Mouse (Mus musculus) adrenal gland, postnatal 25 days (tissue): ENCODE measurements at regions not wholly inside any gene's neighbourhood (a gene's known extent, or its start where the extent isn't known, plus 50 kb on each side); places are given as distances from the start of the nearest gene placed in this dataset.

ENCODE experiments used
- DNase-seq: peaks from one replicate; pipeline ENCODE4 v3.0.0; 2021; ENCODE audit warnings: mixed read lengths

DNA sequence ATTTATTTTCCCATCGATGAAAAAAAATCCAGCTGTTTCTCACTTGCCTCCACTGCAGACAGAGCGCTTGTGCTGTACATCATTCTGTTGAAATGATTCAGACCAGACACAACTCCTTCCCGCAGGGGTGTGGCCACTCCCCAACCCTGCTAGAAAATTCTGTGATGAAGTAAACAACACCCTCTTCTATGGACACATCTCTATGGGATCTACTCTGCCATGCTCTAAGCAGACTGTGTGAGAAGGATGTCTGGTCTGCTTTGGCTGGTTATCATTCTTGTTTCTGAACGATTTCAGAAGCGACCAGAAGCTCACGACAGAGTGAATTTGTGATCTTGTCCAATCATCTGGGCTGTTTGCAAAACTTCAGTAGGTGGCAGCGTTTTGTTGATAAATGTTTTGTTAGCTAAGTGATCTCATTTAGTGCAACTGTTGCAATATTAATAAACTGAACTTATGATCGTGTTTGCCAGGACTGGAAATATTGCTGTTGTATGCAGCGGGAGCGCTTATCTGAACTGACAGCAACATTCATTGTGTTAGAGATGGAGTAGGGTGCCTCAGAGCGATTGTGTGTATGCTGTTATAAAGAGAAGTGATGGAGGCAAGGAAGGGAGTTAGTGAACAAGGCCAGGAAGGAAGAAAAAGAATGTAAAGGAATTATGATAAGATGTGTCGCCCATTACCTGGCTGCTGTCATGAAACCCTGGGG is 605.2 kb upstream of the Nox3 start:
- DNase-seq, result no peak

DNA sequence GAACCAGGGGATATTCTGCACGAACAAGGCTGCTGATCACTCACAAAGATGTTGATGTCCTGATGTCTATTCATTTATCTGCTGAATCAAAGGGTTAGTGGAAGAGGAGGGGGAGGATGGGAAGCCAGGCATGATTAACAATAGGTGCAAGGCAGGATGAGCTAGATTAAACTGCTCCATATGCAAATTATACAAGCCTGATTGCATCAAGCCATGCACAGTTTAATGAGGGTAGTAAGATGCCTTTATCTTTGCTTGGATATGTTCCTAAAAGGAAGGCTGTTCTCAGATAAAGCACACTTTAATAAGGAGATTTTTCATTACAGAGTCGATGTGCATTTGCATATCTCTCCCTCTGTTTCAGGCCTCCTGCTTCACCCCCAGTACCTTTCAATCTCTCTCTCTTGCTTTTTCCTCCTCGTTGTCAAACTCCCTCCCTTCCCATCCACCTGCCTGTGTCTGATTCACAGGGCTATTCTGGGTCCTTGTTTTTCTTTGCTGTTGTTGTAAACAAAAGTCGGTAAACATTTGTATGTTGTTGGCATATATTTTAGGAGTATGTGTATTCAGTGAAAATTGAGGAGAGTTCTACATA is 615.8 kb upstream of the Nox3 start:
- no peak for DNase-seq

DNA sequence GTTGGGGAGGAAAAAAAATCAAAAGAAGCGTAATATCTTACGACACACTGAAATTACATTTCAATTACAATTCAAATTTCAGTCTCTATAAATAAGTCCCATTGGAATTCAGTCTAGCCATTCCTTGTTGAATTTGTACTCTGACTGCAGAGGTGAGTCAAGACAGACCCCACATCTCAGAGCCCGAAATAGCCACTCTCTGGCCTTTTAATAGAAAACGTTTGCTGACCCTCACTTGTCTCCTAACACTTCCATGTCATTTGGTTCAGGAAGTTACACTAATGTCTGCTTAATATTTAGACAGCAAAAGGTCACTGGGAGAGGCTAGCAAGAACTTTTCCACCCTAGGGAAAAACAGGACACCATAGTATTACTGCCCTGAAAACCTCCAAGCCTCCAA is 623.1 kb upstream of the Nox3 start:
- no peak for DNase-seq

DNA sequence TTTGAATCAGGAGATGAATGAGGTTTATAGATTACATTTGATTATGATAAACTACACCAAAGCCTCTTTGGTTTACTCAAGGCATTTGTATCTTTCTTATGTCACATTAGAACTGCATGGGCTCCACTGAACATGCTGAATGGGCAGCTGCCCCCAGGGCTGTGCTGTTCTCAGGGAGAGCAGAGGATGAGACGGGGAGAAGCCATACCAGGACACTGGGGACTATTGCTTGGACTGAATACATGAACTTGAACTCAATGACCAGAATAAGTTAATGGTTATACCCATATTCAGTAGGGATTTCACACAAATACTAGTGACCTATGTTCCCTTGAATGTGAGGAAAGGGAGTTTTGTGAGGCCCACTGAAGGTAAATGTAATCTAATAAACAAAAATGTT is 632.7 kb upstream of the Nox3 start:
- DNase-seq, result no peak

DNA sequence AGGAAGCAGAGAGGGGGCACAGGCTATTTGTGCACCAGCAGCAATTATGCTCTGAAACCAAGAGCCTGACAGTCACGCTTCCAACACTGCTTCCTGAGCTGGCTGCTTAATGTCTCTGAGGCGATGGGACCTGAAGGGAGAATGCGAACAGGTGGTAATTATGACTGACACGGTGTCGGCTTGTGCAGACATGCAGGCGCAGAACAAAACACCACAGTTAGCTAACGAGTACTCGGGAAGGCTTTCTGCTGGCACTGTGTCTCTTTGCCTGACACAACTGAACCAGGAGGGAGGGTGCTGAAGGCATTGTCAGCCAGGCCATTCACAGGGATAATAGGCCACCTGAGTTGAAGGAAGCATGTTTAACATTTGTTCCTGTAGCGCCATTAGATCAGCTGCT is 635.6 kb upstream of the Nox3 start:
- DNase-seq, result no peak

DNA sequence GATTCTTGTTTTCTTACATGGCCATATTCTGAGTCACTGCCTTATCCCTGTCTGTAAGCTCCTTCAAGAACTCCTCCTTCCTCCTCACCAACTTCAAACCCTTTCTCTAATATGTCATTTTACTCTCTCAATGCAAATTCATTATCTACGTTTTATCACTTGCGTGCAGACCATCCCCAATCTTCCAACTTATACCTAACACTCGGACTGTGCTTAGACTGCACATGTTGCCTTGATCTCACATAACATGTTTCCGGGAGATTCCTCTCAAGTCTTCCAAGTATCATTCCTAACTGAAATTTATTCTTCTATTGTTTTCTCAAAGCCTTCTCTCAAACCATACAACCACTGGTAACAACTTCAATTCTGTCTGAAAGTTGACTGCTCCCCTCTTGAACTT is 637.0 kb upstream of the Nox3 start:
- no peak for DNase-seq

DNA sequence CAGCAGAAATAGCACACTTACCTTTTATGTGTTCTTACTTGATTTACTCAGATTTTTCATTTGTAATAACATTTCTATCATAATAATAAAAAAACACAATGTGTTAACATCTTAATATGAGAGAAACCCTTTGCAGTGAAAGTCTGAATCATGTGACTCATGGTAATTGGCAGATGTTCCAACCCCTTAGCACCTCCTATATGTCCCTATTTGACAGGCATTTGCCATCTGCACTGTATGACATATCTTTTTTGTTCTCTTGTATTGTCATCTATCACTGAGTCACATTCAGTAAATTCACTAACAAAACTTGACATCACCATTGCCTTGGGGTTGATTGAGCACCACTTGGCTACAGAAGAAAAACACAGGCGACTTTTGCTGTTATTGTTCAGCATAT is 641.1 kb upstream of the Arid1b start:
- DNase-seq, result no peak

DNA sequence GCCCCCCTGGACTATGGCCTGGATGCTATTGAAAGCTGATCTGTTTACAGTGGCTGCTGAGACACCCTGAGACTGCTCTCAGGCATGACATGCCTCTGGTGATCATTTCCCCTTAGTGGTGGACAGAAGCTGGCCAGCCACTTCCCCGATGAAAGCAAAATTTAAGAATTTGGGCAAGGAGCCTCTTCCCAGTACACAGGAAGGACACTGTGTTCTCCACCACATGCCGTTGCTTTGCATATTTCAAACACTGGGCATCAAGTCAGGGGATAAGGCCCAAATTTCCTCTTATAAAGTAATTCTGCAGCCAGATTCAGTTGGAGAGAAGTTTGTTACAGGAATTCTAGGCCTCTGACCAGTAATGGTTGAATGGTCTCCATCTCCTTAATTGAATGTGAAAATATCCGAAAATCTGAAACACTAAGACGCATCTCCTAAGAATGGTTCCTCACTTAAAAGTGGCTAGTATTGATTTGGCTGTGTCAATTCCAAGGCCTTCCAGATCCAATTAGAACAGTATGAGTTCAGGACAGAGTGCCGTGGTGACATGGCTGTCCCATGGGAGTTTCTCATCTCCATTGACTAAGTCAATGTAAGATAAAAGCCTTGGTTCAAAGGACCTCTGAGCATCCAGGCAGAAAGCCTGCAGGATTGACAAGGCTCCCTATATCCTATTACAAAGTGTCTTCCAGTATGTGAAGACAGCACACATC is 638.5 kb upstream of the Arid1b start:
- no peak for DNase-seq

DNA sequence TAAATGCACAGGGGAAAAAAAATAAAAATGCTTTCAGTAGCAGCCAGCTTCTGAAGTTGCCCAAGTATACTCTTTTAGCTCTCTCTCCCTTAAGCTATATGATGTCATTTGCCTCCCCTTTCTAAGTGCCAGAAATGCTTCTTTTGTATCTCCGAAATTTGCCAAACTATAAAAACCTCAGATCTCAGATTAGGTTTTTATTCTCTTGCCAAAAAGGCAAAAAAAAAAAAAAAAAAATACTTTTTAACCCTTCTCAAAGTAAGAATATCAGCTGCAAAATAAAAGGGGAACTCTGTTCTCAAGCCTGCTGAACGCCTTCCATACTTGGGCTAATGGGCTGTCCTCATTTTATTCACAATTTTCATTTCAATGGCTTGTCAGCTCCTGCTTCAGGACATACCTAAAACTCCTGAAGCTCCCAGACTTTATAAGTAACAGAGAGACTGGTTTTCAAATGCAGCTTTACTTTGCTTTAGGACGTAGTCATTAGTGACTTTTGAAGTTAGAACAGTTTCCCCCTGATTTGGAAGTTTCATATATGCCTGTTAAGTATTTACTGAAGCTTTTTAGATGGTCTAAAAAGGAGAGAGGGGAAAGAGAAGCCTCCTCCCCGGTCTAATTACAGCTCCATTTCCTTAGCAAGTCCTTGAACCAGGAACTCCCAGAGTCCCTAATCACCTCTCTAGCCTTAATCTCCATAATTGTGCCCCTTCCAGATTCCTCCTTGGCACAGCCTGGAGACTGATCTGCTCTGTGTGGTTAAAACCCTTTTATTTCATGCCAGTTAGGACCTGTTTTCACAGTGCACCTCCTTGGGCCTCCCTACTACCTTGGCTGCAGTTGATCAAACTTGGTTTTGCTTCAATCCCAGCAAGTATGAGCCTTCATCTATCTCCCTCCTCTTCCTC is 633.5 kb upstream of the Arid1b start:
- DNase-seq, result no peak

DNA sequence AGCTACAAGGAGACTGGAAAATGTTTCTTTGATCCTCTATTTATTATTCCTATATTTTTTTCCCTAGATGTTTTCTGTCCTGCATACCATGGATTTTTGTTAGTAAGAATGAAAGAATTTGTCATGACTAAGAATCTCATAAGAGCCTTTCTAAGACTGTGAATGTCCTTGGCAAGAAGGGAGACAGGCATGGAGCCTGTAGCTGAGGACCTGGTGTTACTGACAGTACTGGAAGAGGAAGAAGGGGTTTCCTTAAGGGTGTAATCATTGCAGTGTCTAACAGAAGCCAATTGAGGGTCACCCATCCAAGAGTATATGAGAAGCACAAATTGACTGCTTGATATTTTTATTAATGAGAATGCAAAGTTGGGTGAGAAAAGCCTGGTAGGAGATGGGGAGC is 628.3 kb upstream of the Arid1b start:
- DNase-seq, result no peak

DNA sequence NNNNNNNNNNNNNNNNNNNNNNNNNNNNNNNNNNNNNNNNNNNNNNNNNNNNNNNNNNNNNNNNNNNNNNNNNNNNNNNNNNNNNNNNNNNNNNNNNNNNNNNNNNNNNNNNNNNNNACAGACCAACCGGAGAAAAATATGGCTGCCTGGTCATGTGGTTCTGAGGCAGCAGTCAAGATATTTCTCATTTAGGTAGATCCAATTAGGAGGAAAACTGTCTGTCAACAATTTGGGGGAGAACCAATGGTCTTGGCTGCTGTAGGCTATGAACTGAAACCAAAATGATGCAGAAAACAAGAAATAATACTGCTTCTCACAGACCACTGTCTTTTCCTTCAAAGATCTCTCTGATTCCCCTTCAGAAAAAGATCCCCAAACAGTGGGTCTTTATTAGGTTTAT is 613.7 kb upstream of the Arid1b start:
- DNase-seq, result no peak

DNA sequence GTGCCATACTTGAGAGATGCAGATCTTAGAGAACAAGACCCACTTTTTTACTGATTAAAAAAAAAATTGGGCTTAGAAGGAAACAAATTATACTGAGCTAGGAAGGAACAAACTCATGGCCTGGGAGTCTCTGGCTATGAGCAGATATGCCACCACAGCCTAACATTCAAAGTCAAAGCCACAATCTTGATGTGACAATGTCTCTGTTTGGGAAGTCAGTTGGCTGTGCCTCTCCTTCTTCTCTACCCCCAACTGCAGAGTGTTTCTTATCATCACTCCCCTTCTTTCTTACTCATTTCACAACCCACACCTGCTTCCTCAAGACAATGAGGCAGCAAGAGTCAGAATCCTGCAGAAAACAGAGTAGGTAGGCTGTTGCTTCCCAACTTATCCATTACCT is 613.3 kb upstream of the Arid1b start:
- no peak for DNase-seq

DNA sequence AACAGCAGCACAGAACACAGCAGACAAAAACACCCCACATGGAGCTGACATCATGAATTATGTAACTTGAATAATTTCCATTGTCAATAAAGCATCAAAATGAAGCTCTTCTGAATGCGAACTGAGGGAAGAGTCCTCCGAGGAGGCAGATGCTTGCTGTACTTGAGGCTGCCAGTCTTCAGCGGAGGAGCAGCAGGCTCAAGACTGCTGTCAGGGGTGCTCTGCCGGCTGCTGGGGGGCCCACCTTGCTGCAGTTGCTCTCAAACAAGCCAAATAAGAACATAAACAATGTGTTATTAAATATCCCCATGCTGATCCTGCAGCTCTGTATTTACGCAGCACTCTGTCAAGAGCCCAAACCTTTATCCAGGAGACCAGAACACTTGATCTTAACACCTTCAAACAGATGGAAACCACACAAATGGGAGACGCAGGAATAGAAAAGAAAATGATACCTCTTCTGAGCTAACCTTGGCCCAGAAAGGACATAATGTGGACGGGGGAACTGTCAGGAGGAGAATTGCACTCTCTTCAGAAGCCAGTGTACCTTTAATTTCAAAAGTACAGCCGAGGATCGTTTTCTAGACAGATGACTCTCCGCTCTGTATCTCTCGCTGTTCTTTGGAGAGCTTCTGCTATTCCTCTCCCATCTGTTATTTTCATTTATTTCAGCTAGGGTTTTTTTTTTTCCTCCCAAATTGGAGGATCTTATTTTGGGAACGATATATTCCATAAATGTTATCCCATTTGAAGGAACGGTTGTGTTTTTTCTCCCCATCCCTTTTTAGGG is 612.0 kb upstream of the Arid1b start:
- no peak for DNase-seq

DNA sequence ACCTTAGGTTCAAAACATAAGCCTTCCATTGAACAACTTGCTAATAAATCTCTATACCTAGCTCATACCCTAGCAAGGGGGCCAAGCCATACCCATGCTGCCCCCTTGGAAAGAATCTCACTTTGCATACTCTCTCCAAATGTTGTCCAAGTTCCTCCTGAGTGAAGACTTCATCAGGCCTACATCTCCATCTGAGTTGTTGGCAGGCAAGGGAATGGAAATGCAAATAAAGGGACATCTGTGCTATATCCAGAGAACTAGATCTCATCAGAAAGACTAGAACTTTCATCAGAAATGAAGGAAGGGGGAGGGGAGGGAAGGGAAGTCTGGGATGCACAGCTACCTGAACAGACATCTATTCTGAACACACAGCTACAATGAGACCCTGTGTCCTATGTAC is 611.4 kb upstream of the Arid1b start:
- no peak for DNase-seq

DNA sequence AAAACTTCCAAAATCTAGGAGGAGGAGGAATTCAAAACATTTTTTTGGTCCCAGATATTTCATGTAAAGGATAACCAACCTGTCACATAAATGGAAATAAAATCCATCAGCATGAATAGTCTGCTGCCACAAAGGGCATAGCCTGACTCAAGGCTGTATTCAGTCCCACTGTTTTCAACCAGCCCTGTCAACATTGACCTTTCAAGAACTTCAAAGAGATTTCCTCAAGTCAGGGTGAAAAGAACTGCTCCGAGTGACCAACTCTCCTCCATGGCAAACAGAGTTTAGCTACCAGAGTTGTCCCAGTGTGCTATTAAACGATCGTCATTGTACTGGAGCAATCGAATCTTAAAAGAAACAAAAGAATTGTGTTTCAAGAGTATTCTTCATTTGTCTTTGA is 606.5 kb upstream of the Arid1b start:
- DNase-seq, result no peak

DNA sequence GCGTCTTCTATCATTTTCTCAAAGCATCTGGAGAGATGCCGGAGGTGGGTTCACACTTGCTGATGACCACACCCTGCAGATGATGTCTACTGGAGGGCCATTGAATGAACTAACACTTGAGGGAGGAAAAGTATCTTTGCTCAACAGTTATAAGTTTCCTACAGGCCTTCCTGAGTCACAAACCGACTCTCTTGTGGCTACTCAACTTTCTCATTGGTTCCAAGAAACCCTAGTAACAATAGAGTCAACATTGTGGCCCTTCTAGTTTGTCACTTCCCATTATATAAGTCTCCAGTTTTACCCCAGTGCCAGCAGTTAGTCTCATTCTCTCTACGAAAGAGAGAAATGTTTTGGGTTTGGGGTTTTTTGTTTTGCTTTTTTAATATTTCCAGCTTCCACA is 604.1 kb upstream of the Arid1b start:
- DNase-seq, result no peak

DNA sequence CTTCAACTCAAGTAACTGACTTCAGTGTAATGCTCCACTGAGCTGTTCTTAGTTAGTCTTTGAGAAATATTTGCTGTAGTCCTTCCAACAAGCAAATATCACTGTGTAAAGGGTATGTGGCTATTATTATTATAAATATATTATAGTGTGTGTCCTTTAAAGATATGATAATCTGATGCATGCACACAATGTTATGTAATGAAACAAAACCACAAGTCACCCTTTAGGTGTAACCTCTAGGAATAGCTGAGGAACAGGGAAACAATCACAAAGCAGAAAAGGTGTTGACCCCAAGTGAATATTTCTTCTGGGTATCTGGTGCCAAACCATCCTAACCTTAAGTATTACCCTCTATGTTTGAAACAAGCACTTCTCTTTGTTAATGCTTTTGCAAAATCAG is 603.6 kb upstream of the Arid1b start:
- DNase-seq, result no peak

DNA sequence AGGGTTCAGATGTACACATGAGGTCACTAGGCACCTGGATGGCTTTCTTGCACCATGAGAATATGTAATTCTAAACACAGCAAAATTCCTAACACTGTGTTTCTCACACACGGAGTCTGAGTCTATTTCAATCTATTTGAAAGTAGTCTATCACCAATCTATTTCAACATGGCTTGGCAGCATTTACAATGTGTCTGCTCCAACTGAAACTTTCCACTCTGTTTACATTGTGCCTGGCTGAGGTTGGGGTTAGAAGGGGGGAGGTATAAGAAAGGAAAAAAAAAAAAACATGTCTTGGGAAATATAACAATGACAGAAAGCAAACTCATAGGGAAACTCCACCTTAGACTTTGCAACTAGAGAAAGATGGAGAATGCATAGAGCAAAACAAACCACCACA is 602.9 kb upstream of the Arid1b start:
- DNase-seq, result no peak

DNA sequence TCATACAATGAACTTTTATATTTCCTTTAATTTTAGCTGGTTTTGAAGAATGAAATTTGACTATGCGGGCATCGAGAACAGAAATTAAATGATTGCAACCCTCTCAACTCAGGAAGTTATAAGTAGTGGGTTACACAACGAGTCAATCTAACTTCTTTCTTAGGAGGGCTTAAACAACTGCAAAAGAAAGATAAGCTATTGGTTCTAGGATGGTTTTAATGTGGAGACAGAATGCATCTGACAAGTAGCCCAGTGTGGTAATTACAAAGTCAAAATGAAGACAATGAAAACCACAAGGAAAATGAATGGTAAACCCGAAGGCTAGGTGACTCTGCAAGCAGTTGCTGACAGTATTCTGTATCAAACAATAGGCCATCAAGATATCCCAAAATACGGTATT is 598.0 kb upstream of the Arid1b start:
- no peak for DNase-seq

DNA sequence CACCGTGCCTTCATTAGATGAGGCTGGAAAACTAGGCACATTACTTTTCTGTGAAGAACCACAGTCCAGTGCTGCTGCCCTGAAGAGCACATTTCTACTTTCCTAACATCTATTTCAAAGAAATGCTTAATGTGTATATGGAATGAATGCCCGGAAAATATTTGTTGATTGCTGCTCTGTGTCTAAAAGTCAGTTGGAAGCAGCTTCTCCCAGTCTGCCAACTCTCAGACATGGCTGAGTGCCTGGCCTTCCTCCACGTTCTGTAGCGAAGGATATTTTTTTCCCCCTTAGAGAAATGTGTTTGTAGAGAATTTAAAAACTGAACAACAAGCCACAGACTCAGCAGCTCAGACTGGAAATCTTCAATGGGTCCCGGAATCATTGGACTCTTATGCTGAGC is 576.4 kb upstream of the Arid1b start:
- peak; percentile 8 for DNase-seq

DNA sequence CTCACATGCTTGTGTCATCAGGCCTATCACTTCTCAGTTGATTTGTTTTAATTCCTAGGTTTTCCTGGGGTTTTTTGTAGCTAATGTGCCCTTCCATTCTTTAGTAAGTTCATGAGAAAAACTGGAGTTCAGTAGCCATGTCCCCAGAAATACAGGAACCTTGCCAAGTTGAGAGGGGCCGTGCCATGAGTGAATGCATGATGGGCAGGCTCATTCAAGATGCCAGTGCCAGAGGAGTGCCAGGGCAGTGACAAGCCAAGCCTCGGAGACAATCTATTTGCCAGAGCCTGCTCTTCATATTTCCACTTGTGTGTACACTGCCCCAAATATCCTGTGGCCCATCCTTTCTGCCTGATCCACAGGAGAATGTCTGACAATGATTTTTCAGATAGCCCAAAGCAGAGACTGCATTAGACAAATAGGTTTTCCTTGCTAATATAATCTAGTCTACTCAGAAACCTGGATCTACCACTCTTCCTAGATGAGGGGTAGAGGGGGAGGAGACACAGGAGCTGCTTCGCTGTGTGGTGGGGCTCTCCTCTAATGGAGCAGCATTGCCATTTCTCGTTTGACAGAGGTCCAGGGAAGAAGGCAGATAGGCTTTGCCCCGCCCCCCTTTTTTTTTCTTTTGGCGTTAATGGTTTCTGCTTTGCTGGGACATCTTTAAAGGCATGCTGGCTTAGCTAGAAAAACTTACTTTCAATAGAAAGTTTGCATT is 569.5 kb upstream of the Arid1b start:
- no peak for DNase-seq
